Mouse (Mus musculus) heart, postnatal 0 days (tissue): ENCODE measurements at regions not wholly inside any gene's neighbourhood (a gene's known extent, or its start where the extent isn't known, plus 50 kb on each side); places are given as distances from the start of the nearest gene placed in this dataset.
"Not testable (repeated sequence)": the region's sequence is repeated elsewhere in the genome, so short reads cannot be mapped to it uniquely, and the experiment has no call there.

Experiments
- CTCF ChIP-seq: IDR thresholded peaks from 2 replicates; pipeline ENCODE4 v1.5.1; 2016; ENCODE audit warnings: antibody characterized with exemption, control low read depth, low read depth
- EP300 ChIP-seq: IDR thresholded peaks from 2 replicates; pipeline ENCODE4 v1.6.1; 2016; ENCODE audit warnings: antibody characterized with exemption, low read depth

GRCm38 (mm10) chrX:50594976-50595375 is 166.7 kb upstream of the Olfr1324 start:
- TF ChIP-seq CTCF = peak; percentile 41
- TF ChIP-seq EP300 = not testable (repeated sequence)
